Mouse (Mus musculus): ENCODE measurements around the gene Hist1h2aa. TPM values are rescaled to one million over a fixed set of nuclear protein-coding genes. Genes with fewer than 3 reads are reported as not detected.

The Hist1h2aa gene
- total RNA-seq (2021), result not detected
- long read RNA-seq, experiment 1, result 0 reads
- long read RNA-seq, experiment 2, result 0 reads

DNA sequence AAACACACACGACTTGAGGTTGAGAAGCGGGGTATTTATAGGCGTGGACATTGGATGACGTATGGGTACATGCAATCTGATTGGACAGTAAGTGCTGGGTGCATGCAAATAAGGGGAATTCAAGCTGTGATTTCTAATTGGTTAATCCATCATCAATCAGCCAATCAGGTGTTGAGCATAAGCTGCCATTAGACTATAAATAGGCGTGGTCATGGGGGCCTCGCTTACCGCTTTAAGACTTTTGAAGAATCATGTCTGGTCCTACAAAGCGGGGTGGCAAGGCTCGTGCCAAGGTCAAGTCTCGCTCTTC lies at the start of gene Hist1h2aa:
TSS of gene Hist1h2aa (plus strand) at position 252 of the 310 bp plus-strand sequence.
- intact Hi-C loops (cut with DNase I; ENCODE audit: low total_unique reads), result no loop called here
- DNase-seq, result no peak

GRCm38 (mm10) chr13:23885540-23885939 lies 48.7 kb upstream of the Hist1h2aa start:
- peak; percentile 23 for DNase-seq
- intact Hi-C loops (cut with DNase I; ENCODE audit: low total_unique reads), result no loop called here

DNA sequence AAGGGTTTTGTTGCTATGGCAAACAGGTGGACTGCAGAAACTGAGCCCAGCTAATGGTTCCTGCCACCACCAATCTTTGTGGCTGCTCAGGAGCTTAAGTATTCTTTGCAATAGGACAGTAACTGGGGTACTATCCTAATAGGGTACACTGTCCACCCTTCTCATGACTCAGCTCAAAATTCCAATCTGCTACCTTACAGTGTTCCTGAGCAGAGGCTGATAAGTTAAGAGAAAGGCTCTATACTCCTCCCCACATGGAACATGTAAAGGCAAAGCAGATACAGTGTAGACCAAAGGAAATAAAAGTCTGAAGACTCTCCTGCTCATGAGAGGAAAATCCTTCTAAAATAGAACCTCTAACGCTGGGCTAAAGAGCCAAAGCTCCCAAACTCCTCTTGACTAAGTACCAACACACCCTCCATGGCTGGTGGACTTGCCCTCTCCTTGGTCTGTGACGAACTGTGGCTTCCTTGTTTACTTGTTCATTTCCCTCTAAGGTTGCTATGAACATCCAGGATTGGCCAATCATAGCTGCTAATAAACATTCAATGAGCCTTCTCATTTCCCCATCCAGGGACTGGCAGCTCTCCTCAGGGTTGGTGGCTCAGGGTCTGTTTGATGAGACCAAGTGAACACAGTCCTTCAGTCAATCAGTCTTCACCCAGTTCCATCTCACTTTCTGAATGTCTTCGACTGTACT lies 47.1 kb upstream of the Hist1h2aa start:
- intact Hi-C loops (cut with DNase I; ENCODE audit: low total_unique reads), result no loop called here
- DNase-seq, result no peak

GRCm38 (mm10) chr13:23889011-23889605 lies 45.2 kb upstream of the Hist1h2aa start:
- no peak for DNase-seq
- intact Hi-C loops (cut with DNase I; ENCODE audit: low total_unique reads), result no loop called here

DNA sequence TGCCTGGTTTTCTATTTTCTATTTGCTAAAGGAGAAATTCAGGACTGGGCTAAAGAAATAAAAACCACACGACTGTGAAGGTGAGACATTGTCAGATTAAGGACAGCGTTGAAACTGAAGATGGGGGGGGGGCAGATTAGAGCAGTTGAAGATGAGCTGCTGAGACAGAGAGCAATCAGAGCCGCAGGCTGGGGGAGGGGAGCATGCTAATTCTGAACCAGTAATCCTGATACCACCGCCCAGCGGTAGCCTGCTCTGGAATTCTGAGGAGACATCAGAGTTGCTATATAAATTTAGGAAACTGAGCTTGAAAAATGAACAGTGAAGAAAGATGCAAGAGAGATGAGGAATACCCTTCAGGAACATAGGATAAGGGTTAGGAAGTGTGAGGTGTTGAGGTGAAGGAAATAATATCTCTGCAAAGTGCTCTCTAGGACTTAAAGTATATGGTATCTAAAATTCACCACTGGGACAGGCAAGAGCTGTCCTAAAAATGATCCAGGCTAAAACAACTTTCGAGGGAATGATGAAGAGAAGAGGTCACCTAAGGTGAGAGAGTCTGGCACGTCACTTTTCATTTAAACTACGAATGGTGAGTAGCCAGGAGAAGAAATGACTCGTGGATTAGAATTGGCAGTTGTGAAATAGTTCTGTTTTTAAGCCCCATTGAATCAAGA lies 41.5 kb upstream of the Hist1h2aa start:
- DNase-seq, result no peak
- intact Hi-C loops (cut with DNase I; ENCODE audit: low total_unique reads), result no loop called here

DNA sequence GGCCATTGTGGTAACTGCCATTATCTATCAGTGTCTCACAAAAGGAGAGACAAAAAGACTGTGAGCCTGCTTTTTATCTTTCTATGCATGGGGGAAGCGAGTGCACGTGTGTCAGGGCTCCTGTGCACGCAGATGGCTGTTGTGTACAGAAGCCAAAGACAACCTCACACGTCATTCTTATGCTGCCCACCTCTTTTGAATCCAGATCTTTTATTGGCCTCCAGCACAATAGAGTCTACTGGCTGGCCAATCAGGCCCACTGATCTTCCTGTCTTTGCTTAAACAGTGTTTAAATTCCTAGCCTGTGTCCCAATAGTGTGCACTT lies 41.0 kb upstream of the Hist1h2aa start:
- intact Hi-C loops (cut with DNase I; ENCODE audit: low total_unique reads), result no loop called here

GRCm38 (mm10) chr13:23898242-23898641 lies 36.0 kb upstream of the Hist1h2aa start:
- intact Hi-C loops (cut with DNase I; ENCODE audit: low total_unique reads), result no loop called here
- no peak for DNase-seq

More for the DNA sequence above, 41.0 kb upstream of the Hist1h2aa start:
- no peak for DNase-seq

DNA sequence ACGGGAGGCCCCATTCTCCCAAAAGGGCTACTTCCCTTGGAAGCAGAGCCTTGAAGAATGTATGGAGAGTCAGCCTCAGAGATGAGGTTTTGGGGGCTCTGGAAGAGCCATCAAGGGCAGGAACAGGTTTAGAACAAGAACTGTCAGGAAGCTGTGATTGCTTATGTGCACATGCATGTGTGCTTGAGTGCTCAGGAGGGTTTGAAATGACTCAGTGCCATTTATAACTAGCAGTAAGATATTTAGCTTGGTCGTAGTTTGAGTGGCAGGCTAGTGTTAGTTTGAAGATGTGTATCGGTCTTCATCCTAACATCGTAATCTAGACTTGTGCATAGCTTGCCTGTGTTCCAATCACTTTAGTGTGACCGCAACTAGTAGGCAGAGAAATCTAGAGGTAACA lies 27.4 kb upstream of the Hist1h2aa start:
- intact Hi-C loops (cut with DNase I; ENCODE audit: low total_unique reads), result no loop called here
- no peak for DNase-seq

DNA sequence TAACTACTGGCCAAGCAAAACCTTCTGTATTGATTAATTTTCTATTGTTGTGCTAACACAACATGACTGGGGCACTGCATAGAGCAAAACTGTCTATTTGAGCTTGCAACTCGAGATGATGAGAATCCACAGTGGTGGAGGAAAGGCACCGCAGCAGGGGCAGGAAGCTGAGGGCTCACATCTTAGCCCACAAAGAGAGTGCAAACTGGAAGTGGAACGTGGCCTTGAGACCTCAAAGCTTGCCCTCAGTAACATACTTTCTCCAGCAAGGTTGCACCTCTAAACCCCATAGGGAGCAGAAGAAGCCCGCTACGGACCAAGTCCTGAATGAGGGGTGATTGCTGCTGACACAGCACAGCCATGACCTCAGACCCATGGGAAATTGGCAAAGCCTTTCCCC lies 24.1 kb upstream of the Hist1h2aa start:
- DNase-seq, result no peak
- intact Hi-C loops (cut with DNase I; ENCODE audit: low total_unique reads), result no loop called here

- intact Hi-C loops (cut with DNase I; ENCODE audit: low total_unique reads), result no loop called here
- DNase-seq, result no peak
These were observed 22.9 kb upstream of the Hist1h2aa start for GRCm38 (mm10) chr13:23911335-23911734.

GRCm38 (mm10) chr13:23913791-23914306 lies 20.4 kb upstream of the Hist1h2aa start:
- DNase-seq, result no peak

GRCm38 (mm10) chr13:23914376-23915167 lies 19.7 kb upstream of the Hist1h2aa start, which contains the start of gene Slc17a4:
Gene Slc17a4 (minus strand): TSS chr13:23915009.
- DNase-seq, result no peak
- intact Hi-C loops (cut with DNase I; ENCODE audit: low total_unique reads), result no loop called here

More at GRCm38 (mm10) chr13:23913791-23914306, 20.4 kb upstream of the Hist1h2aa start:
- intact Hi-C loops (cut with DNase I; ENCODE audit: low total_unique reads), result no loop called here

- DNase-seq, result peak; percentile 22
- intact Hi-C loops (cut with DNase I; ENCODE audit: low total_unique reads), result no loop called here
These were observed 18.1 kb upstream of the Hist1h2aa start for GRCm38 (mm10) chr13:23916132-23916531.

- no peak for DNase-seq
- intact Hi-C loops (cut with DNase I; ENCODE audit: low total_unique reads), result no loop called here
These were observed 16.6 kb upstream of the Hist1h2aa start for GRCm38 (mm10) chr13:23917674-23918073.

DNA sequence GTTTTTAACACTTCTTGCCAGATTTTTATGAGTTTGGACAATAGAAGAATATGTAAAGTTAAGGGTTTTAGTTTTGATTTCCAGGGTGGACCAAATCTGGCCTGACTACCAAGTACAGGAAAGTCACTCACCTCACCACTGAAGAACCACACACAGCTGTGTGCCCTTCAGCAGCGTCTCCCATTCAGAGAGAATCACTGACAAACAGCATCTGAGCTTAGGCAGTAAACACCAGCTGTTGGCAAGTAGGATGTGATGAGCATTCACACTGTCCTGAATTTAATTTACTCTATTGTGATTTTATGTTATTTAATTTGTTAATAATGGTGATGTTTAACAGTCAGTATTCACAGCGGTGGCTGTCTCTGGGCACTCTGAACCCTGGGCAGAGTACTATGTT lies 8.5 kb upstream of the Hist1h2aa start:
- intact Hi-C loops (cut with DNase I; ENCODE audit: low total_unique reads), result no loop called here
- no peak for DNase-seq

- DNase-seq, result no peak
- intact Hi-C loops (cut with DNase I; ENCODE audit: low total_unique reads), result no loop called here
These were observed 5.6 kb upstream of the Hist1h2aa start for GRCm38 (mm10) chr13:23928637-23929036.

GRCm38 (mm10) chr13:23930461-23930860 lies 3.8 kb upstream of the Hist1h2aa start:
- no peak for DNase-seq
- intact Hi-C loops (cut with DNase I; ENCODE audit: low total_unique reads), result no loop called here

GRCm38 (mm10) chr13:23930904-23931303 lies 3.4 kb upstream of the Hist1h2aa start:
- no peak for DNase-seq
- intact Hi-C loops (cut with DNase I; ENCODE audit: low total_unique reads), result no loop called here

DNA sequence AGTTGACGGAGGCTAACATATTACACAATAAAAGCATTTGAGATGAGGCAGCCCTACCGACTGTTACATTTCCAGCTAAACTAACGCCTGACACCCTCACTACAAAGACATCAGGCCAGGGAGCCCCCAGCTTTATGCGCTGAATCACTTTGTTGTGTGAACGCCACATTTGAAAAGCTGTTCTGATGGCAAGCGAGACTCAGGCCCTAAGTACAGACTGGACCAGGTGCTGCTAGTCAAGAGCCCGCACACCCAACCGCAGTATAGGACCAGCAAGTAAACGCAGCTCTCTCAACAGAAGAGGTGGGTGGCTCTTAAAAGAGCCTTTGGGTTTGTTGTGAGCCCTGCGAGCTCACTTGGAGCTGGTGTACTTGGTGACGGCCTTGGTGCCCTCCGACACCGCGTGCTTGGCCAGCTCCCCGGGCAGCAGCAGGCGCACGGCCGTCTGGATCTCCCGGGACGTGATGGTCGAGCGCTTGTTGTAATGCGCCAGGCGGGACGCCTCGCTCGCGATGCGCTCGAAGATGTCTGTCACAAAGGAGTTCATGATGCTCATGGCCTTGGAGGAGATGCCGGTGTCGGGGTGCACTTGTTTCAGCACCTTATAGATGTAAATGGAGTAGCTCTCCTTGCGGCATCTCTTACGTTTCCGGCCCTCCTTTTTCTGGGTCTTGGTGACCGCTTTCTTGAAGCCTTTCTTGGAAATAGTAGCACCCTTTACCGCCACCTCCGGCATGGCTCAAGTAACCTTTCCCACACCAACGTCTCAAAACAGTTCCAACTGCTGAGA lies 646 bp upstream of the Hist1h2aa start, which contains the start of gene Hist1h2ba:
TSS of gene Hist1h2ba (minus strand) at position 736 of the 790 bp plus-strand sequence.
- intact Hi-C loops (cut with DNase I; ENCODE audit: low total_unique reads), result no loop called here
- no peak for DNase-seq
